Mouse (Mus musculus) cerebellum, adult (tissue): ENCODE measurements around the gene Jtb.

Experiments
- ATAC-seq: cut with Nextera tagmentation; 2 replicates; pipeline ENCODE4 v1.9.2; 2017; ENCODE audit warnings: mild to moderate bottlenecking, moderate library complexity, mixed read lengths; ENCODE audit not compliant: insufficient number of reproducible peaks, low FRiP score, low TSS enrichment

The Jtb gene

DNA sequence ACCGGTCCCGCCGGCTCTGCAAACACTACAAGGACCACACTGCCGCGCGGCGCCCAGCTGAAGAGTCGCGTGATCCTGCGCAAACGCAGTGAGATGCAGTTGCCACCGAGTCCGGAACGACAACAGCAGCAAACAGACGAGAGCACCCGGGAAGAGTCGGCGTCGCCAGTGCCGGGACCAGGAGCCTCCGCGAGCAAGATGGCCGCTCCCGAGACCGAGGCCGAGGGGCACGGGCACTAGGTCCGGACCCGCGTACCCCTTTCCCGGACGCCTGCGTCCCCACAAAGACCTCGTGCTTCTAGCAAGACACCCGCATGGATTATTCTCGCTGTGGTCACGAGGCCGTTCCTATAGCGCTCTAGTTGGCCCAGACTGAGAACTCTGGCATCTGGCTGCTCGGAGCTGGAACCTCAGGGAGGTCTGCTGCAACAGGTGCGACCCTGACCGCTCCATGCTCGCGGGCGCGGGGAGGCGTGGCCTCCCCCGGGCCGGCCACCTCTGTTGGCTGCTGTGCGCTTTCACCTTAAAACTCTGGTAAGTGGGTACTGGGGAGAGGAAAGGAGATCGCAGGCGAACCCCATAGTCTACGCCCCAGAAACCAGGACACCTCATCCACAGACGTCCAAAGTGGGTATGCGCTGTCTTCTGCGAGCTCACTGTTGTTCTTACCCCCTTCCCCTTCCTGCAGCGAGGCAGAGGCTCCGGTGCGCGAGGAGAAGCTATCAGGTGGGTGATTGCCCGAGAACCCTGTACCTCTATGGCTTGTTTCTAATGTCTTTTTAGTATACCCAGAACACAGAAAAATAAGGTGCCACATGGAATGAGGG is at the start of gene Jtb:
Gene Jtb (plus strand): TSS at position 91 of the 827 bp plus-strand sequence.
- peak; percentile 100 for ATAC-seq

DNA sequence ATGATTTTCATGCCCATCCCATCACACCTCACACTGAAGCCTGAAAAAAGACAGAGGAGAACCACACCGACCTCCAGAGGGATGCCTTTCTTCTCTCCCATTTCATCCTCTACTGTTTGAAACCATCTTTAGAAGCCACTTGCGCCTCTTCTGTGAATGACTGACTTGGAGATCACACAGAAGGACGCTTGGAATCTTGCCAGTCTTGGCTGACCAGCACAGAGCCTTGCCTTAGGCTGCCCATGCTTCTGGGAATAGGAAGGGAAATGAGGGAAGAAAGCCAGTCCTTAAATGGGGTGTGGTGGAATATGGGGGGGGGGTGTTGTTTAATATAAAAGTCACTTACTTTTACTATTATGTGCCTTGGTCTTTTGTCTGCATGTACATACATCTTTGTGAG is 47.8 kb upstream of the Jtb start:
- no peak for ATAC-seq

DNA sequence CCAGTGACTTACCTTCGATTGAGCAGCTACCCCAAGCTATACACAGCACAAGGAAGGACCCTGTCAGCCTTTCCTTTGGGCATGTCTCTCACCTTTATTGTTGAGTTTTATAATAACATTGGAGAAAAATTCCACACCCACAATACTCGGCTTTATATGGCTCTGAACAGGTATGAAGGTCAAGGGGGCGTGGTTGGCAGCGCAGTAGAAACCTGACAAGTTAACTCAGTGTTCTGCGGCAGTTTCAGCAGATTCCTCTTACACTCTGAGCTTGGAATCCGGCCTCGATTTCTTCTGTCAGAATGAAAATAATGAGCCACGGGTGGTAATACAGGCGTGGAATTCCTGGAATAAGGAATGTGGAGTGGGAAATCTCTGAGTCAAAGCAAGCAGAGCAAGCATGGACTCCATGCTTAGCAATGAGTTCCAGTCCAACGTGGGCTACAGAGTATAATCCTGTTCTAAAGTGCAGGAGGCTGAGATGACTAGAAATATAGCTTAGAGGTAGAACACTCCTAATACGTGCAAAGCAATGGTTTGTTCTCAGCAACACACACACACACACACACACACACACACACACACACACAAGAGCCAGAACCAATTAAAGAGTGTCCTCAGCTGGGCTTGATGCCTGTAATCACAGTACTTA is 40.4 kb upstream of the Jtb start:
- no peak for ATAC-seq

DNA sequence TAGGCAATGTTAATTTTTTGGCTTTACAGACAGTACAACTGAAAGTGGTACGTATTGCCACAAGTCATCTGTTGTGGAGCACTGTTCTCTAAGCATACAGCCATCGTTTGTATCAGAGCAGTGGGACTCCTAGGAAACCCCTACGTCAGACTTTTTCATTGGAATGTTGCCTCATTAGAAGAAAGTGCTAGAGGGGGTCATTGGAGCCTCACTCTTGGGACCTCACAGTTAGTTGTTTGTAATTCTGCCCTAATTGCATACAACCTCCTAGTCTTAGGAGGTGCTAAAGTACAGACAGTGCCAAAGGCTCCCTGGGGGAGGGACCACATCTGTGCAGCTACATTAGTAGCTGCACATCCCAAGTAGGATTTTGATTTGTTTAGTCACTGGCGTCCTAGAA is 36.6 kb upstream of the Jtb start:
- ATAC-seq: no peak

DNA sequence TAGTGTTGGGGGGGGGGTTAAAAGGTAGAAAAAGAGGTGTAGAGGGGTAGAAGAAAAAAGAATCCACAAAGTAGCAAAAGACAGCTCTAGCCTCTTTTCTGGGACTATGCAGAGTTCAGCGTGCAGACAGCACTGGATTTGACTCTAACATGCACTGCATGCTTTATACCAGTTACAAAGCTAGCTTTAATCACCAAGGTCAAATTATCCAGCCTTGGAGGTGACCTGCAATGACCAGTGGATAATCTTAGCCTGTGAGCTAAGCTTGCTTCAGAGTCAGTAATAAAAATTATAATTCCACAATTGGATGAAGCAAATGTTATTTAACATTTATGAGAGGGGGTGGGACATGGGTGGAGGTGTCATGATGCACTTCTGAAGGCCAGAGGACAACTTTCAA is 35.8 kb upstream of the Jtb start:
- ATAC-seq: no peak

DNA sequence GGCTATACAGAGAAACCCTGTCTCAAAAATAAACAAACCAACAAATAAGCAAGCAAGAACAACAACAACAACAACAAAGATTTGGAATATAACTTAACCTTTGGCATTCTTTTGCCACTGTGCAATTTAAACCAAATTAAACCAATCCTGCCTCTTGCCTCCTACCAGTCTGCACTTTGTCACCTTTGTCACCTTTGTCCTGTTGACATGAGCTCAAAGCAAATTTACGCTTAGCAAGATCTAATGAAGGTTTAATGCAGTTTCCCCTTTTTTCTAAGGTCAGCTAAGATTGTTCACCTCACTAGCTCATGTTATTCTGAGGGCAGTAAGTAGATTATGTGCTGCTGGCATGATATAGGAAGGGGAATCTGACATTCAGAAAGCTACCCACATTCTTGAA is 33.8 kb upstream of the Jtb start:
- ATAC-seq: no peak

DNA sequence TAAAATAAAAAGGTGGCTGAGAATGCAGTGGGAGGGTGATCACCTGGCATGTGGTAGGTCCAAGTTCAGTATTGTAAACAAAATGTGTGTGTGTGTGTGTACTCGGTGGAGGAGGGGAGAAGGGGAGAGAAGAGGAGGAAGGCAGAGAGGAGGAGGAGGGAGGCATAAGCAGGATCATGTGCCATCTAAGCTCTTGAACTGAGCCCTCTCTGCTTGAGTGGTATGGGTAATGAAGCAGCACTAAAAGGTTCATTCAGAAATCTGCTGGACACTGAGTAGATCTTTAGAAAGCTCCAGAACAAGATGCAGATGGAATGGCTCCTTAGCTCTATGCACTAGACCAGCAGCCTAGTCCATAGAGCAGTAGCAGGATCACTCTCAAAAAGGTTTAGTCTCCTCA is 28.5 kb upstream of the Jtb start:
- ATAC-seq: no peak

DNA sequence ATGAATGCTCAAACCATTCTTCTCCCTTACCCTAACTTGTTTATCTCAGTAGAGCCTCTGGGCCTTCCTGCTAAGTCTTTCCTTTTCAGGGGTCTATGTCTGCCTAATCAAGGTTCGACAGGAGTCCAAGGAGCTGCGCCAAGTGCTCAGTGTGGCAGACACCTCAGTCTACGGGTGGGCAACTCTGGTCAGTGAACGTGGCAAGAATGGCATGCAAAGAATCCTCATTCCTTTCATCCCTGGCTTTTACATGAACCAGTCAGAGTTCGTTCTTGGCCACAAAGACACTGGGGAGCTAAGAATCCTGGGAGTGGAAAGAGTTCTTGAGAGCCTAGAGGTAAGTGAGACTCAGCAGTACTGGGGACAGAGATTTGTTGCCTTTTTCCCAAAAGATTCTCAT is 27.8 kb upstream of the Jtb start:
- ATAC-seq: no peak

DNA sequence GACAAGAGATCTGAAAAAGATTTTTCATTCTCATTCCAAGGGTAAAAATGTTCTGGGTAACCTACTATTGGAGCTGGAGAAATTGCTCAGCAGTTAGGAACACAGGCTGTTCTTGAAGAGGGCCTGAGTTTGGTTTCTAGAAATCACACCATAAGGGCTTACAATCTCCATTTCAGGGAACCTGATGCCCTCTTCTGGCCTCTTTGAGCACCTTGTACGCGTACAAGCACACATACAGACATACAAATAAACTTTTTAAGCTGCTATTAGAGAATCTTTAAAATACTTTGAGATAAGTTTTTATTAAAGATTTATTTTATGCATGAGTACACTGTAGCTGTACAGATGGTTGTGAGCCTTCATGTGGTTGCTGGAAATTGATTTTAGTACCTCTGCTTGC is 26.8 kb upstream of the Jtb start:
- no peak for ATAC-seq

DNA sequence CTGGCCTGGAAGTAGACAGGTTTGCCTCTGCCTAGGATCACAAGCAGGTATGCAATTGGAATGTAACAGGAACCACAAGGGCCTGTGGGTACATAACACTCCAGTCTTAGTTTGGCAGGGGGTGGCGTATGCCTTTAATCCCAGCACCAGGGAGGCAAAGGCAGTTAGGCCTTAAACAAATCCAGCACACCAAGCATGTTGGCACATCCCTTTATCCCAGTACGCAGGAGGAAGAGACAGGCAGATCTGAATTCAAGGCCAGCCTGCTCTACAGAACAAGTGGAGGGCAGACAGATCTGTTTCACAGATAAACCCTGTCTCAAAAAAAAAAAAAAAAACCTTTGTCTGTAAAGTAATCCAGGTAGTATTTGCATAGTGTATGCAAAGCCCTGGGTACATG is 22.7 kb upstream of the Jtb start:
- no peak for ATAC-seq

DNA sequence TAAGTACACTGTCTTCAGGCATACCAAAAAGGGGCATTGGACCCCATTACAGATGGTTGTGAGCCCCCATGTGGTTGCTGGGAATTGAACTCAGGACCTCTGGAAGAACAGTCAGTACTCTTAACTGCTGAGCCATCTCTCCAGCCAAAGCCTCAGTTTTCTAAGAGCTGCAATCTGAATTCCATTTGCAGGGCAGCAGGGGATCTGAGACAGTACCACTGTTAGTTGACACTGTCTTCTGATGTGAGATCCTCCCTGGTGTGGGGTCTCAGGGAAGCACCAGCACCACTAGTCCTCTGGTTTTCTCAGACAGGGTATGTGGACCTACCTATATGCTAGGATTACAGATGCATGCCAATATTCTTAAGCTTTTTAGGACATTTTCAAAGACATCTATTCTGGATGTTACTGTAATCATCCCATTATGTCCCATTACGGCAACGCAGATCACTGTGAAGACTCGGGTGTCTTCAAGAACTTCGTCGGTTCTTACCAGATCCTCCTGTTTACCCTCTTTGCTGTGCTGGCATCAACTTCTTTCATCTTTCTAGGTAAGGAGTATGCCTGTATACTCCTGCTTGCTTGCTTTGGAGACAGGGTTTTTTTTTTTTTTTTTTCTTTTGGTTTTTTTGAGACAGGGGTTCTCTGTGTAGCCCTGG is 21.4 kb upstream of the Jtb start:
- no peak for ATAC-seq

DNA sequence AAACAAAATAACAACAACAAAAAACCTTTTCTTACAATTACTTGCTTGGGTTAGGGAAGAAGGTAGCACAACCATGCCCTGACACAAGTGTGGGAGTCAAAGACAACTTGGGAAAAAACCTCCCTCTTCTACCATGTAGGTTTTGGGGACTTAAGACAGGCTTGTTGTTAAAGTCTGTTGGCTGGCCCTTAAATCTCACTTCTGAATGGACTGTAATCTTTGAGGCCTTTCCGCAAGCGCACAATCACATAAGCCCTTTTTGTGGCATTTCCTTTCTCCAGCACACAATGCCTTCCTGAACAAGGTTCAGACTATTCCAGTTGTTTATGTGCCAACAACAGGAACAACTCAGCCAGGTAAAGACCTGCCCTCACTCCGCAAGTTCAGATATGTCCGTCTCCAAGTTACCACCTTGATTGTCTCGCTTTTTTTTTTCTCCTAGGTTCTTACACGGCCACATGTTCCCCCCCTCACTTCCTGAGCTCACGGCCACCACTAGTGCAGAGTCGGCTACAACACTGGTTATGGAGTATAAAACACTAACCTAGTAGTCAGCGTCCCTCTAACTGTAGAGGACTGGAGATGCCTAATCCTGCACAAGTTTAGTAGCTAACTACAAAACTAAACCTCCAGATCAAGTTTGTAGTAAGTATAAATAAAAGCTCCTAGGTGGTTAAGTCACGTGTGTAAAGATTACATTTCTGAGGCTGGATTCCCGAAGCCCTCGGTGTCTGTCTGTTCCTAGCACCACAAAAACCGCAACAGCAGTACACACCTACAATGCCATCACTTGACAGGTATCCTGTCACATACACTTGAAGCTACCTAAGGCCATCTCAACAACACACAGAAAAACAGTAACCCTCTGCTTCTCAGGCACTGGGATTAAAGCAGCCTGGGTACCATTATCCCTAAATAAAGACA is 19.7 kb upstream of the Jtb start:
- ATAC-seq: no peak

DNA sequence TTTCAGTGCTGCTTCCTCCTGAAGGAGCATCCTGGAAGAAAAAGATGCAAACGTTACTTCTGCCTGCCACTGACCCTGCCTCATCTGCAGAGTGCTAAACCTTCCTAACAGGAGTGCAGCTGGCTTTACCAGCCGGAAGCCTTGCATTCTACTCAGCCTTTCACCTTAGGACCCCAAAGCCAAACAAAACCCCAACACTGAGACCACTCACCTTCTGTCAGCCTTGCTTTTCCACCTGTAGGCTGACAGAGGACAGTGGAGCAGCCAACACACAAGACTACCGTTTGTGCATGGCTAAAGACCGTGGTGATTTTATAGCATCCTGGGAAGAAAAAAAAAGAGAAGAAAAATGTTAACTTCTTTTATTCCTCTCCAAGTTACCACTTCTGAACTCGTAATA is 18.7 kb upstream of the Jtb start:
- no peak for ATAC-seq

DNA sequence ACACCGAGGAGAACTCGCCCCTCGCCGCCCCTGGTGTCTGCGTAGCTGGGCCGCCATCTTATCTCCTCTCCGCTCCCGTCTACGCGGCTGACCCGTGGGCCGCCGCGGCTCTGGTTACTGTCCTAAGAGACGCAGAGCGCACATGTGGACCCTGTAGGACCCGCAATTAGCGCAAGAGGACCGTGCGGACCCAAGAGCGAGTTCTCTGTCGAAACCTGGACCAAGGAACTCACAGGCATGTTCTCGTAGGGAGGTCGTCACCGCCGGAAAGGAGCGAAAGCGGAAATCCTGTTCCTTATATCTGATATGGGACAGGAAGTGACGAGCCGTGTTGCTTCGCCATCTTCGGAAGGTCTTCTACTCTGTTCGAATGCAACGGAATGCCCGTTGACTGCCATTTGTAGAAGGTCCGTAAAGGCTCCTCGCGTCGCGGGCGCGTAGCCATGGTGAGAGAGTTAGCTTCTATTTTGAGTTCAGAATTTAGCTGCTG is 18.0 kb upstream of the Jtb start, which contains the start of the genes Rps27 and Rab13:
Gene Rps27 (minus strand): TSS at position 275 of the 490 bp plus-strand sequence.
Gene Rab13 (plus strand): TSS at position 319 of the 490 bp plus-strand sequence.
- ATAC-seq: peak; percentile 95

DNA sequence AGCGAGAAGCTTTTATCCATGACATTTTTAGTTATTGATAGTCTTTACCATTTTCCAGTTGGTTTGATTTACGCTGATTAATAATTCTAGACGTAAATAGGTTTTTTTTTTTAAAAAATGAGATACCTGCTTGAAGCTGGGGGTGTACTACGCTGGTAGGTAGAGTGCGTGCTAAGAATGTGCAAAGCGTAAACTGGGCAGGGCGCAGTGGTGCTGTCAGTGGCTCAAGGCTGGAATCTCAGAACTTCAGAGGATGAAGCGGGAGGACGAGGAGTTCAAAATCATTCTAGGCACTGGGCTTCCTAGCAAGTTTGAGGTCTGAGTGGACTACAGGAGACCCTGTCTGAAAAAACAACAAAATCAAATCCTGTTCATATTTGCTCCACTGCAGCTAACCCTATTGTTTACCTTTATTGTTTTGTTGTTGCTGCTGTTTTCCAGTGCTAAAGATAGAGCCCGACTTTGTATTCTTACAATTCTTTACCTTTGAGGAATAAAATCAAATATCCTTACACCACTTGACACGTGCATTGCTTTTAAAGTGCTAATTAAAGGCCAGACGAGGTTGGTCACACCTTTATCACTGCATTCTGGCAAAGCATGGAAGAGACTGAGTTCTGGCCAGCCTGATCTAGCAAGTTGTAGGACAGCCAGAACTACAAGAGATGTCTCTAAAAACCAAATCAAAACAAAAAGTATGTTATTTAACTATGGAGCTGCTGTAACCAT is 17.3 kb upstream of the Jtb start:
- no peak for ATAC-seq

DNA sequence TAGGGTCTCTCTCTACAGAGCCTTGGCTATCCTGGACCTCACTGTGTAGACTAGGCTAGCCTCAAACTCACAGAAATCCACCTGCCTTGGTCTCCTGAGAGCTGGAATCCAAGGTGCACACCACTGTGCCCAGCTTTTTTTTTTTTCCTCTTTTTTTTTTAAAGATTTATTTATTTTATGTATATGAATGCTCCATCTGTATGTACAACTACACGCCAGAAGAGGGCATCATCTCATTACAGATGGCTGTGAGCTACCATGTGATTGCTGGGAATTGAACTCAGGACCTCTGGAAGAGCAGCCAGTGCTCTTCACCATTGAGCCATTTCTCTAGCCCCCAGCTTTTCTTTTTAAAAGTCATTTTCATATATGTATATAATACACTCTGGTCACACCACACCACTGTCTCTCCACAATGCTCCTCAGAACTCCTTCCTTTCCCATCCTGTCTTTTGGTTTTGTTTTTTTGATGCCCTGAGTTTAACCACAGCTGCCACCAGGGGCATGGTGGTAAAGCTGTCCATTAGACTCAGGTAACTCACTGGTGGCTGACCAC is 15.5 kb upstream of the Jtb start:
- no peak for ATAC-seq

DNA sequence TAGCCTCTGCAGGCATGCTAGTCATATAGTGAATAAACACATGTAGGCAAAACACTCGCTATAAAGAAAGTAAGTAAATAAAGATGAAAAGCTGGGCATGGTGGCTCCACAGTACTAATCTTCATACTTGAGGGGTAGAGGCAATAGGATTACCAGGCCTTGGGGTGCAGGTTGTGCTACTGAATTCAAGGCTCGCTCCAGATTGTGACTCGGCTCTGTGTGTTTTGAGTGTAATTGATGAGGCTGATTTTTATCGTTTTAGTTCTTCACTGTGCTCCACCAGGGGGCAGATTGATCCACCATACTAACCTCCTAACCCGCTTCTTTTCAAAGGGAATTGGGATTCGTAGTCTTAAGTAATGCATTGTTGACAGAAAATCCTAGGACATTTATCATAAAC is 11.3 kb upstream of the Jtb start:
- ATAC-seq: no peak

DNA sequence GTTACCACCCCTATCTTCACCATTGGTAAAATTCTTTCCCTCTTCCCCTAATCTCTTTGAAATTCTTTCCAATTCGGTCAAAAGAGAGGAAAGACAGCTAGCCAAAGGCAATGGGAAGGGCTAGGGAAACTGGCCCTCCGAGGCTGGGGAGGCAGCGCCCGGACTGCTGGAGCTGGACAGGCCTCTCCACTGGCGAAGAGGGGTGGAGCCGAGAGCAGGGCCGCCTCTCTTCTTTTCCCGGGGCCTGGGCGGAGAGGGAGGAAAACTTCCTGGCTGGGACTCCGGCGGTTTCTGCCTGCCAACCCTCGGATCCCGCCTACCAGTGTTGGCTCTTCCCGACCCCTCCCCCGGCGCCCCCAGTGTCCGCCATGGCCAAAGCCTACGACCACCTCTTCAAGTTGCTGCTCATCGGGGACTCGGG is 10.9 kb upstream of the Jtb start:
- ATAC-seq: peak; percentile 68; the same call in 1 of the 2 replicates

DNA sequence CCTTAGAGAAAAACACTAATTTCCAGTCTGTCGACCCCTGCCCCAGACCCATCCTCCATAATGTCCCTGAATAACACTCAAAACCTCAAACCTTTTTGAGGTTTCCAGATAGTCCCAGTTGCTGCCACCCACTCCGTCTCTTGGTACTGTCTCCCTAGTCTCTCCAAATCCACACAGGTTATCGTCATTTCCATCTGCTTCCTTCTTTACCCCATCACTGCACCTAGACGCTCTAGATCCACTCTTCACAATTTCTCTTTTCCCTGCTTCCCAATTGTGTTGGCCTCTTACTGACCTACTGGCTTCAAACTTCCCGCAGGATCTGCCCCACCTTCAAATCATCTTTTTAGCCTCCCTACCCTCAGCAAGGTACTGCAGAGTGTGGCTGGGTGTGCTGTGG is 10.3 kb upstream of the Jtb start:
- no peak for ATAC-seq
